Mouse (Mus musculus): ENCODE data around the gene Cdh22.

GRCm38 (mm10) chr2:165241786-165242185, 7.1 kb upstream of the Cdh22 start:
- TF ChIP-seq POLR2A (IDR thresholded peaks at IDR 0.05; ENCODE audit: insufficient read length, low read depth) (no peak), MYOG (IDR thresholded peaks at IDR 0.05; ENCODE audit: control insufficient read depth in 1 of 3, insufficient read depth in 1 of 3, insufficient read length in 2 of 3, low read depth in 2 of 3) (no peak), TCF3 (IDR thresholded peaks at IDR 0.05; ENCODE audit: insufficient read length, low read depth) (no peak), CEBPB (IDR thresholded peaks at IDR 0.05; ENCODE audit: insufficient read depth, poor library complexity, severe bottlenecking) (no peak), MAX (IDR thresholded peaks at IDR 0.05; ENCODE audit: low read depth) (no peak), USF1 (IDR thresholded peaks at IDR 0.05; ENCODE audit: low read depth) (no peak), TCF12 (IDR thresholded peaks at IDR 0.05; ENCODE audit: insufficient read depth, poor library complexity, severe bottlenecking) (no peak), POLR2AphosphoS2 (IDR thresholded peaks at IDR 0.05; ENCODE audit: insufficient read length, low read depth) (no peak)

Data from myocyte (in vitro differentiated cells).